Mouse (Mus musculus) 3134 (cell line): ENCODE data around the gene Tomm40.

Source experiments
- DNase-seq: peaks from one replicate; pipeline ENCODE4 v3.0.0-alpha.2; 2011; ENCODE audit warnings: low spot score; ENCODE audit not compliant: insufficient read length; ENCODE audit errors: extremely low read depth

Gene Tomm40

GRCm38 (mm10) chr7:19710650-19711049 lies 4.6 kb downstream of the Tomm40 start:
- DNase-seq = no peak

GRCm38 (mm10) chr7:19705271-19705670 lies 10.0 kb downstream of the Tomm40 start:
- DNase-seq = no peak

GRCm38 (mm10) chr7:19704475-19704874 lies 10.8 kb downstream of the Tomm40 start:
- DNase-seq = no peak

GRCm38 (mm10) chr7:19702859-19703555 lies 12.2 kb downstream of the Tomm40 start:
- no peak for DNase-seq

- DNase-seq = no peak
Observed at GRCm38 (mm10) chr7:19701069-19701761, 14.0 kb downstream of the Tomm40 start.

- DNase-seq = no peak
Observed at GRCm38 (mm10) chr7:19700299-19701068, 14.8 kb downstream of the Tomm40 start.

GRCm38 (mm10) chr7:19699827-19700148 lies 15.4 kb downstream of the Tomm40 start:
- no peak for DNase-seq

GRCm38 (mm10) chr7:19698907-19699826 lies 16.1 kb downstream of the Tomm40 start, which contains the start of gene Apoe:
Gene Apoe (minus strand): TSS chr7:19699188.
- DNase-seq = no peak

- DNase-seq = no peak
Observed at GRCm38 (mm10) chr7:19697949-19698906, 17.0 kb downstream of the Tomm40 start.

GRCm38 (mm10) chr7:19696336-19696873 lies 18.8 kb downstream of the Tomm40 start:
- DNase-seq = no peak

GRCm38 (mm10) chr7:19695881-19696280 lies 19.4 kb downstream of the Tomm40 start:
- DNase-seq = no peak

GRCm38 (mm10) chr7:19695213-19695594 lies 20.0 kb downstream of the Tomm40 start:
- no peak for DNase-seq

GRCm38 (mm10) chr7:19694336-19695212 lies 20.7 kb downstream of the Tomm40 start:
- no peak for DNase-seq

- DNase-seq = no peak
Observed at GRCm38 (mm10) chr7:19693421-19693820, 21.8 kb downstream of the Tomm40 start.

- no peak for DNase-seq
Observed at GRCm38 (mm10) chr7:19691873-19692865, 23.1 kb downstream of the Tomm40 start, which contains the start of gene Apoc1. Gene Apoc1 (minus strand): TSS chr7:19692660.

- DNase-seq = no peak
Observed at GRCm38 (mm10) chr7:19691434-19691833, 23.8 kb downstream of the Tomm40 start.

- DNase-seq = no peak
Observed at GRCm38 (mm10) chr7:19690845-19691244, 24.4 kb downstream of the Tomm40 start.
